Mouse (Mus musculus): ENCODE data around the gene Mpped2.

Gene Mpped2

GRCm38 (mm10) chr2:106856361-106856961, 163.4 kb downstream of the Mpped2 start:
- DNase-seq (ENCODE audit: low spot score), result no peak

GRCm38 (mm10) chr2:106857258-106857657, 164.2 kb downstream of the Mpped2 start:
- DNase-seq (ENCODE audit: low spot score), result no peak

GRCm38 (mm10) chr2:106857711-106858110, 164.6 kb downstream of the Mpped2 start:
- no peak for DNase-seq (ENCODE audit: low spot score)

GRCm38 (mm10) chr2:106860856-106861679, 168.0 kb downstream of the Mpped2 start:
- no peak for DNase-seq (ENCODE audit: low spot score)

GRCm38 (mm10) chr2:106863050-106863653, 170.1 kb downstream of the Mpped2 start:
- DNase-seq (ENCODE audit: low spot score), result no peak

GRCm38 (mm10) chr2:106865148-106865786, 172.2 kb downstream of the Mpped2 start:
- no peak for DNase-seq (ENCODE audit: low spot score)

GRCm38 (mm10) chr2:106866303-106866702, 173.2 kb downstream of the Mpped2 start:
- no peak for DNase-seq (ENCODE audit: low spot score)

GRCm38 (mm10) chr2:106870886-106871285, 177.8 kb downstream of the Mpped2 start:
- DNase-seq (ENCODE audit: low spot score), result no peak

- no peak for DNase-seq (ENCODE audit: low spot score)
Measured at GRCm38 (mm10) chr2:106873166-106873565, 180.1 kb downstream of the Mpped2 start.

GRCm38 (mm10) chr2:106883390-106883789, 190.3 kb downstream of the Mpped2 start:
- DNase-seq (ENCODE audit: low spot score), result no peak

GRCm38 (mm10) chr2:106888174-106888573, 195.1 kb downstream of the Mpped2 start:
- no peak for DNase-seq (ENCODE audit: low spot score)

- peak; percentile 10 for DNase-seq (ENCODE audit: low spot score)
Measured at GRCm38 (mm10) chr2:106889297-106890000, 196.4 kb downstream of the Mpped2 start.

GRCm38 (mm10) chr2:106893376-106893775, 200.3 kb downstream of the Mpped2 start:
- no peak for DNase-seq (ENCODE audit: low spot score)

- DNase-seq (ENCODE audit: low spot score), result no peak
Measured at GRCm38 (mm10) chr2:106895326-106896023, 202.4 kb downstream of the Mpped2 start.

GRCm38 (mm10) chr2:106896024-106896384, 202.9 kb downstream of the Mpped2 start:
- DNase-seq (ENCODE audit: low spot score), result no peak

GRCm38 (mm10) chr2:106911951-106912480, 218.9 kb downstream of the Mpped2 start:
- DNase-seq (ENCODE audit: low spot score), result no peak

Data from ovary, postnatal 10 days (tissue).